Mouse (Mus musculus) heart, embryonic 16.5 days (tissue): ENCODE measurements at regions not wholly inside any gene's neighbourhood (a gene's known extent, or its start where the extent isn't known, plus 50 kb on each side); places are given as distances from the start of the nearest gene placed in this dataset.

Experiments used
- ATAC-seq: fragments of 200-750 bp; cut with Nextera tagmentation; replicated peaks from 2 replicates; pipeline ENCODE4 v1.8.0; 2017; ENCODE audit warnings: moderate number of reproducible peaks; ENCODE audit not compliant: insufficient read depth, low FRiP score; ENCODE audit errors: extremely low read depth
- H3K27ac ChIP-seq: fragments of 300-500 bp; sonication (generic); 2 replicates; pipeline ENCODE4 v1.5.1; 2014; ENCODE audit warnings: mild to moderate bottlenecking, low read length, control low read depth, moderate library complexity
- H3K27me3 ChIP-seq: fragments of 300-500 bp; sonication (generic); 2 replicates; pipeline ENCODE4 v1.6.1; 2014; ENCODE audit warnings: low read length, mixed read lengths; ENCODE audit not compliant: control insufficient read depth, insufficient read depth
- H3K36me3 ChIP-seq: fragments of 300-500 bp; sonication (generic); 2 replicates; pipeline ENCODE4 v1.6.1; 2014; ENCODE audit not compliant: control insufficient read depth, insufficient read depth
- H3K4me1 ChIP-seq: fragments of 300-500 bp; sonication (generic); 2 replicates; pipeline ENCODE4 v1.6.1; 2014; ENCODE audit warnings: low read length, mixed read lengths; ENCODE audit not compliant: control insufficient read depth, insufficient read depth
- H3K4me2 ChIP-seq: fragments of 300-500 bp; sonication (generic); 2 replicates; pipeline ENCODE4 v1.6.1; 2014; ENCODE audit warnings: low read depth, mild to moderate bottlenecking, control low read depth, low read length
- H3K4me3 ChIP-seq: fragments of 300-500 bp; sonication (generic); 2 replicates; pipeline ENCODE4 v1.5.1; 2014; ENCODE audit warnings: mild to moderate bottlenecking, control low read depth, low read length
- H3K9ac ChIP-seq: fragments of 300-500 bp; sonication (generic); 2 replicates; pipeline ENCODE4 v1.6.1; 2014; ENCODE audit warnings: low read length, control low read depth
- H3K9me3 ChIP-seq: fragments of 300-500 bp; sonication (generic); replicated peaks from 2 replicates; pipeline ENCODE4 v1.6.1; 2016; ENCODE audit warnings: low read length; ENCODE audit not compliant: control insufficient read depth
- WGBS: fragments of 180-500 bp; shearing (Covaris S2); extraction: QIAGEN DNeasy Blood & Tissue Kit; methylation state at CpG from one replicate; pipeline ENCODE4 v1.1.7; 2014; 5-methylcytosine and 5-hydroxymethylcytosine counted together

GRCm38 (mm10) chr1:193618250-193618649 lies 248.2 kb upstream of the Camk1g start:
- Histone ChIP-seq H3K9ac (no peak overlapping the region), H3K36me3 (no peaks in the 10 kb centered on the region), H3K27ac (no peak overlapping the region), H3K4me3 (no peak overlapping the region), H3K27me3 (no peaks in the 10 kb centered on the region), H3K4me2 (no peak overlapping the region), H3K9me3 (no peaks in the 10 kb centered on the region), H3K4me1 (no peaks in the 10 kb centered on the region)
- WGBS, result 65% methylated on average over 8 of the region's 8 CpGs
- no peak for ATAC-seq

GRCm38 (mm10) chr1:193610471-193610870 lies 240.4 kb upstream of the Camk1g start:
- H3K9me3 ChIP-seq, result no peaks in the 10 kb centered on the region
- no peak overlapping the region for H3K9ac ChIP-seq
- no peaks in the 10 kb centered on the region for H3K4me1 ChIP-seq
- no peak overlapping the region for H3K27ac ChIP-seq
- H3K36me3 ChIP-seq, result no peaks in the 10 kb centered on the region
- H3K4me2 ChIP-seq, result no peak overlapping the region
- WGBS, result 76% methylated on average over 4 of the region's 4 CpGs
- no peaks in the 10 kb centered on the region for H3K27me3 ChIP-seq
- no peak overlapping the region for H3K4me3 ChIP-seq
- no peak for ATAC-seq

GRCm38 (mm10) chr1:193599895-193600294 lies 229.8 kb upstream of the Camk1g start:
- H3K36me3 ChIP-seq, result no peaks in the 10 kb centered on the region
- no peaks in the 10 kb centered on the region for H3K27me3 ChIP-seq
- H3K4me2 ChIP-seq, result no peak overlapping the region
- no peak overlapping the region for H3K4me3 ChIP-seq
- peaks cover 2% of the 10 kb centered on the region; the same call in 1 of the 2 replicates for H3K9me3 ChIP-seq
- ATAC-seq, result no peak
- H3K4me1 ChIP-seq, result no peaks in the 10 kb centered on the region
- 64% methylated on average over 4 of the region's 4 CpGs for WGBS
- no peak overlapping the region for H3K27ac ChIP-seq
- H3K9ac ChIP-seq, result no peak overlapping the region

- WGBS, result 26% methylated on average over 1 of the region's 1 CpGs
- Histone ChIP-seq H3K9me3 (peaks cover 2% of the 10 kb centered on the region; the same call in 1 of the 2 replicates), H3K27me3 (no peaks in the 10 kb centered on the region), H3K4me1 (no peaks in the 10 kb centered on the region), H3K36me3 (no peaks in the 10 kb centered on the region), H3K4me3 (no peak overlapping the region), H3K9ac (no peak overlapping the region), H3K4me2 (no peak overlapping the region), H3K27ac (no peak overlapping the region)
- no peak for ATAC-seq
Measured at GRCm38 (mm10) chr1:193599163-193599562, 229.1 kb upstream of the Camk1g start.

GRCm38 (mm10) chr1:193590301-193590829 lies 220.3 kb upstream of the Camk1g start:
- Histone ChIP-seq H3K9me3 (no peaks in the 10 kb centered on the region), H3K4me2 (no peak overlapping the region), H3K36me3 (no peaks in the 10 kb centered on the region), H3K9ac (no peak overlapping the region), H3K4me3 (no peak overlapping the region), H3K27me3 (no peaks in the 10 kb centered on the region), H3K4me1 (peaks cover 26% of the 10 kb centered on the region), H3K27ac (no peak overlapping the region)
- ATAC-seq, result no peak
- 43% methylated on average over 5 of the region's 5 CpGs for WGBS

- WGBS, result 20% methylated on average over 12 of the region's 12 CpGs
- H3K27ac ChIP-seq, result 0 out of 2 replicates have a peak overlapping the region, but pooled peaks have one; percentile 9
- no peaks in the 10 kb centered on the region for H3K36me3 ChIP-seq
- no peak overlapping the region for H3K4me2 ChIP-seq
- peak; percentile 56 for ATAC-seq
- no peak overlapping the region for H3K4me3 ChIP-seq
- H3K4me1 ChIP-seq, result peaks cover 26% of the 10 kb centered on the region
- no peaks in the 10 kb centered on the region for H3K27me3 ChIP-seq
- no peaks in the 10 kb centered on the region for H3K9me3 ChIP-seq
- no peak overlapping the region for H3K9ac ChIP-seq
Measured at GRCm38 (mm10) chr1:193588477-193589464, 218.7 kb upstream of the Camk1g start.

GRCm38 (mm10) chr1:193587317-193587716 lies 217.2 kb upstream of the Camk1g start:
- peaks cover 26% of the 10 kb centered on the region for H3K4me1 ChIP-seq
- peak; percentile 30; the same call in 1 of the 2 replicates for ATAC-seq
- H3K9me3 ChIP-seq, result no peaks in the 10 kb centered on the region
- H3K36me3 ChIP-seq, result no peaks in the 10 kb centered on the region
- no peak overlapping the region for H3K4me3 ChIP-seq
- no peak overlapping the region for H3K9ac ChIP-seq
- no peaks in the 10 kb centered on the region for H3K27me3 ChIP-seq
- 77% methylated on average over 2 of the region's 2 CpGs for WGBS
- peak overlapping the region; percentile 48; the same call in 1 of the 2 replicates for H3K27ac ChIP-seq
- no peak overlapping the region for H3K4me2 ChIP-seq

GRCm38 (mm10) chr1:193586896-193587295 lies 216.8 kb upstream of the Camk1g start:
- H3K27ac ChIP-seq, result peak overlapping the region; percentile 7; the same call in 1 of the 2 replicates
- H3K4me2 ChIP-seq, result peak overlapping the region; percentile 4; the same call in 1 of the 2 replicates

GRCm38 (mm10) chr1:193583791-193584190 lies 213.7 kb upstream of the Camk1g start:
- Histone ChIP-seq H3K9ac (no peak overlapping the region), H3K4me3 (no peak overlapping the region), H3K27me3 (no peaks in the 10 kb centered on the region), H3K4me1 (peaks cover 28% of the 10 kb centered on the region), H3K9me3 (no peaks in the 10 kb centered on the region), H3K27ac (no peak overlapping the region), H3K36me3 (no peaks in the 10 kb centered on the region), H3K4me2 (no peak overlapping the region)
- 86% methylated on average over 2 of the region's 2 CpGs for WGBS
- ATAC-seq, result no peak

More at GRCm38 (mm10) chr1:193586896-193587295, 216.8 kb upstream of the Camk1g start:
- H3K4me1 ChIP-seq, result peaks cover 26% of the 10 kb centered on the region
- no peak overlapping the region for H3K4me3 ChIP-seq
- no peak overlapping the region for H3K9ac ChIP-seq
- H3K9me3 ChIP-seq, result no peaks in the 10 kb centered on the region
- 20% methylated on average over 6 of the region's 6 CpGs for WGBS
- peak; percentile 45 for ATAC-seq
- H3K27me3 ChIP-seq, result no peaks in the 10 kb centered on the region
- H3K36me3 ChIP-seq, result no peaks in the 10 kb centered on the region
